Mouse (Mus musculus): Measurements from ENCODE around the gene Ttc39d.
"Not testable (repeated sequence)": the region's sequence is repeated elsewhere in the genome, so short reads cannot be mapped to it uniquely, and the experiment has no call there.

The Ttc39d gene

GRCm38 (mm10) chr17:80193075-80193474, 14.2 kb upstream of the Ttc39d start:
- DNase-seq (ENCODE audit: low read depth, low spot score), result peak; percentile 24

GRCm38 (mm10) chr17:80199160-80199778, 8.0 kb upstream of the Ttc39d start:
- DNase-seq (ENCODE audit: low read depth, low spot score), result no peak

GRCm38 (mm10) chr17:80205657-80206056, 1.6 kb upstream of the Ttc39d start:
- DNase-seq (ENCODE audit: low read depth, low spot score), result no peak

GRCm38 (mm10) chr17:80206301-80206670, 974 bp upstream of the Ttc39d start:
- DNase-seq (ENCODE audit: low read depth, low spot score), result no peak

GRCm38 (mm10) chr17:80213998-80214397, 6.7 kb downstream of the Ttc39d start:
- not testable (repeated sequence) for DNase-seq (ENCODE audit: low read depth, low spot score)

- DNase-seq (ENCODE audit: low read depth, low spot score), result no peak
These were observed 12.9 kb downstream of the Ttc39d start for GRCm38 (mm10) chr17:80220131-80220530.

GRCm38 (mm10) chr17:80221202-80221601, 13.9 kb downstream of the Ttc39d start:
- DNase-seq (ENCODE audit: low read depth, low spot score), result no peak

GRCm38 (mm10) chr17:80221890-80222628, 14.8 kb downstream of the Ttc39d start:
- DNase-seq (ENCODE audit: low read depth, low spot score), result no peak

- DNase-seq (ENCODE audit: low read depth, low spot score), result no peak
These were observed 16.6 kb downstream of the Ttc39d start for GRCm38 (mm10) chr17:80223829-80224228.

GRCm38 (mm10) chr17:80224326-80225116, 17.3 kb downstream of the Ttc39d start, which contains the start of gene Gemin6:
Gene Gemin6 (plus strand): TSS chr17:80224441.
- peak; percentile 95 for DNase-seq (ENCODE audit: low read depth, low spot score)

- not testable (repeated sequence) for DNase-seq (ENCODE audit: low read depth, low spot score)
These were observed 17.9 kb downstream of the Ttc39d start for GRCm38 (mm10) chr17:80225142-80225541.

- DNase-seq (ENCODE audit: low read depth, low spot score), result no peak
These were observed 22.1 kb downstream of the Ttc39d start for GRCm38 (mm10) chr17:80229396-80229795.

GRCm38 (mm10) chr17:80233844-80234243, 26.6 kb downstream of the Ttc39d start:
- DNase-seq (ENCODE audit: low read depth, low spot score), result no peak

GRCm38 (mm10) chr17:80234376-80234775, 27.1 kb downstream of the Ttc39d start:
- DNase-seq (ENCODE audit: low read depth, low spot score), result no peak

GRCm38 (mm10) chr17:80235477-80235876, 28.2 kb downstream of the Ttc39d start:
- peak; percentile 47 for DNase-seq (ENCODE audit: low read depth, low spot score)

GRCm38 (mm10) chr17:80236805-80237204, 29.5 kb downstream of the Ttc39d start:
- no peak for DNase-seq (ENCODE audit: low read depth, low spot score)

- DNase-seq (ENCODE audit: low read depth, low spot score), result no peak
These were observed 30.2 kb downstream of the Ttc39d start for GRCm38 (mm10) chr17:80237475-80237874.

- no peak for DNase-seq (ENCODE audit: low read depth, low spot score)
These were observed 34.3 kb downstream of the Ttc39d start for GRCm38 (mm10) chr17:80241594-80241993.

GRCm38 (mm10) chr17:80243116-80243515, 35.9 kb downstream of the Ttc39d start:
- DNase-seq (ENCODE audit: low read depth, low spot score), result no peak

GRCm38 (mm10) chr17:80252757-80253525, 45.7 kb downstream of the Ttc39d start:
- no peak for DNase-seq (ENCODE audit: low read depth, low spot score)

- DNase-seq (ENCODE audit: low read depth, low spot score), result no peak
These were observed 47.2 kb downstream of the Ttc39d start for GRCm38 (mm10) chr17:80254421-80254820.

GRCm38 (mm10) chr17:80255208-80255607, 47.9 kb downstream of the Ttc39d start:
- DNase-seq (ENCODE audit: low read depth, low spot score), result no peak
